Mouse (Mus musculus) left cerebral cortex, postnatal 25 days (tissue): ENCODE results near the gene Fzd1. TPM values are rescaled to one million over a fixed set of nuclear protein-coding genes. Genes with fewer than 3 reads are reported as not detected.

Experiments used
- DNase-seq, 2 experiments: peaks; one replicate each; pipeline ENCODE4 v3.0.0; 2022; ENCODE audit warnings: low spot score in 2 of 2, mixed read lengths in 1 of 2
- intact Hi-C: fragments of 180-260 bp; cut with DNase I; formaldehyde crosslinking; loops from one replicate; pipeline ENCODE4 v1.15.1; 2025
- microRNA-seq, 2 experiments: library from miRNA; unstranded; fragments of <30 nt; microRNA quantifications; one replicate each; pipeline ENCODE4 v1.2.0; 2022
- total RNA-seq, 2 experiments: library from RNA; stranded (reverse); gene quantifications; 2 replicates each; pipeline ENCODE4 v1.2.3; 2021

The Fzd1 gene
- total RNA-seq, 2 experiments from 2014 or later = 14.4 to 14.6 TPM

GRCm38 (mm10) chr5:4755326-4755725 lies 2.5 kb downstream of the Fzd1 start:
- intact Hi-C loops = loop anchor here (2.0 to 5.0 kb wide), 4 partner anchors 162 to 491 kb away; no protein-coding TSS in a partner anchor
- DNase-seq = no peak

- intact Hi-C loops = loop anchor here (2.0 to 5.0 kb wide), 4 partner anchors 163 to 490 kb away; no protein-coding TSS in a partner anchor
- no peak for DNase-seq
Measured at GRCm38 (mm10) chr5:4754701-4755281, 3.0 kb downstream of the Fzd1 start.

- intact Hi-C loops = no loop called here
- DNase-seq = no peak
Measured at GRCm38 (mm10) chr5:4753161-4753560, 4.7 kb downstream of the Fzd1 start.

GRCm38 (mm10) chr5:4742722-4743121 lies 15.1 kb downstream of the Fzd1 start:
- intact Hi-C loops = no loop called here
- DNase-seq = peak in 1 of 2 experiments; percentile 38

GRCm38 (mm10) chr5:4737013-4737412 lies 20.8 kb downstream of the Fzd1 start:
- intact Hi-C loops = no loop called here
- no peak for DNase-seq

GRCm38 (mm10) chr5:4735461-4735860 lies 22.4 kb downstream of the Fzd1 start:
- no peak for DNase-seq
- intact Hi-C loops = no loop called here

GRCm38 (mm10) chr5:4733239-4733638 lies 24.6 kb downstream of the Fzd1 start:
- intact Hi-C loops = no loop called here
- DNase-seq = no peak

- intact Hi-C loops = no loop called here
- no peak for DNase-seq
Measured at GRCm38 (mm10) chr5:4732241-4733229, 25.3 kb downstream of the Fzd1 start.

GRCm38 (mm10) chr5:4731743-4732215 lies 26.1 kb downstream of the Fzd1 start:
- intact Hi-C loops = no loop called here
- DNase-seq = no peak

GRCm38 (mm10) chr5:4731064-4731463 lies 26.8 kb downstream of the Fzd1 start:
- intact Hi-C loops = no loop called here
- no peak for DNase-seq

Small RNA genes within 50 kb of the gene (microRNA-seq; reads per million reads assigned to microRNA genes)
- gene Gm44483 = 0 reads per million in 2 experiments
